Mouse (Mus musculus): ENCODE results near the gene Alox12.

- TF ChIP-seq CTCF (IDR thresholded peaks at IDR 0.05; ENCODE audit: low read depth, low read length) (no peak), POLR2A (IDR thresholded peaks at IDR 0.05; ENCODE audit: borderline replicate concordance, low read depth, low read length) (no peak)
Measured at GRCm38 (mm10) chr11:70227661-70228245, 27.4 kb downstream of the Alox12 start.

Measured in bone marrow macrophage, adult 2 months (primary cell).